Mouse (Mus musculus) forebrain, embryonic 13.5 days (tissue): ENCODE data around the gene Man2a1. TPM values are rescaled to one million over a fixed set of nuclear protein-coding genes. Genes with fewer than 3 reads are reported as not detected.

ENCODE experiments used
- polyA plus RNA-seq: library from polyadenylated mRNA; unstranded; fragments of >200 nt; fragmentation: Nextera tagmentation; extraction: Ambion mirVana; gene quantifications from 2 replicates; pipeline ENCODE4 v1.2.1, GENCODE M21; 2015

Gene Man2a1
- polyA plus RNA-seq, 1 experiment from 2014 or later = 3.2 TPM

Other genes with a start within 250 kb of the Man2a1 start
- not detected in 2 replicates for gene 4930583I09Rik, start 235.3 kb downstream of the Man2a1 start, polyA plus RNA-seq